Mouse (Mus musculus) ES-E14 (cell line): ENCODE data around the gene E2f3.

ENCODE experiments used
- HCFC1 ChIP-seq: IDR thresholded peaks from 2 replicates; pipeline ENCODE4 v1.6.1; 2012; ENCODE audit warnings: low read length, inconsistent platforms, borderline replicate concordance; ENCODE audit not compliant: insufficient read depth
- MAFK ChIP-seq: IDR thresholded peaks from 2 replicates; pipeline ENCODE4 v1.6.1; 2014; ENCODE audit warnings: mild to moderate bottlenecking, low read depth, low read length, inconsistent platforms; ENCODE audit not compliant: insufficient read depth
- ZC3H11A ChIP-seq: IDR thresholded peaks from 2 replicates; pipeline ENCODE4 v1.6.1; 2012; ENCODE audit warnings: low read depth, mild to moderate bottlenecking, inconsistent platforms, low read length, borderline replicate concordance

GRCm38 (mm10) chr13:29912251-29912650 is 73.6 kb downstream of the E2f3 start:
- TF ChIP-seq MAFK (no peak), HCFC1 (no peak), ZC3H11A (no peak)
